Mouse (Mus musculus) C2C12 (cell line): ENCODE data around the gene Il13. TPM values are rescaled to one million over a fixed set of nuclear protein-coding genes. Genes with fewer than 3 reads are reported as not detected.

Source experiments
- H3K27me3 ChIP-seq: one replicate; pipeline ENCODE4 v1.6.1; 2011; ENCODE audit not compliant: control insufficient read depth, insufficient read depth, insufficient read length
- H3K36me3 ChIP-seq: one replicate; pipeline ENCODE4 v1.6.1; 2011; ENCODE audit not compliant: control insufficient read depth, insufficient read depth
- H3K4me3 ChIP-seq: one replicate; pipeline ENCODE4 v1.5.1; 2011; ENCODE audit warnings: mild to moderate bottlenecking, control low read depth; ENCODE audit not compliant: poor library complexity, insufficient read depth, severe bottlenecking
- H3K79me2 ChIP-seq: one replicate; pipeline ENCODE4 v1.6.1; 2011; ENCODE audit not compliant: control insufficient read depth, insufficient read depth
- H3K79me3 ChIP-seq: one replicate; pipeline ENCODE4 v1.6.1; 2011; ENCODE audit warnings: low read depth, control low read depth
- H3ac ChIP-seq: one replicate; pipeline ENCODE3; 2011; ENCODE audit warnings: low read depth; ENCODE audit not compliant: control insufficient read depth, insufficient read length
- CEBPB ChIP-seq: IDR thresholded peaks from one replicate; pipeline ENCODE4 v1.6.1; 2011; ENCODE audit warnings: low read depth, mild to moderate bottlenecking, control low read depth, moderate library complexity
- CTCF ChIP-seq: IDR thresholded peaks from one replicate; pipeline ENCODE4 v1.5.1; 2011; ENCODE audit not compliant: control insufficient read depth, insufficient read depth, insufficient read length
- FOSL1 ChIP-seq: IDR thresholded peaks from one replicate; pipeline ENCODE4 v1.8.0; 2011; ENCODE audit warnings: mild to moderate bottlenecking, low read length; ENCODE audit not compliant: poor library complexity, insufficient read depth, severe bottlenecking
- MAX ChIP-seq: IDR thresholded peaks from one replicate; pipeline ENCODE4 v1.6.1; 2011; ENCODE audit warnings: mild to moderate bottlenecking, control low read depth
- MYOD1 ChIP-seq: IDR thresholded peaks from one replicate; pipeline ENCODE4 v1.6.1; 2011; ENCODE audit warnings: low read depth; ENCODE audit not compliant: control insufficient read depth, insufficient read length
- MYOG ChIP-seq: IDR thresholded peaks from one replicate; pipeline ENCODE4 v1.6.1; 2011; ENCODE audit not compliant: control insufficient read depth, insufficient read length; ENCODE audit errors: extremely low read depth
- USF1 ChIP-seq: IDR thresholded peaks from one replicate; pipeline ENCODE4 v1.6.1; 2011; ENCODE audit warnings: low read depth, mild to moderate bottlenecking, control low read depth, moderate library complexity
- polyA plus RNA-seq: library from polyadenylated mRNA; unstranded; fragments of >200 nt; fragmentation: generic; extraction: Trizol; gene quantifications from one replicate; pipeline ENCODE4 v1.2.1, GENCODE M21; 2012; ENCODE audit warnings: missing spikeins

The Il13 gene
- polyA plus RNA-seq, 1 experiment = not detected

GRCm38 (mm10) chr11:53621582-53622439 is 12.7 kb downstream of the Il13 start:
- no peaks in the 10 kb centered on the region for H3K79me3 ChIP-seq

GRCm38 (mm10) chr11:53620094-53620493 is 14.4 kb downstream of the Il13 start:
- Histone ChIP-seq H3ac (no peak overlapping the region), H3K27me3 (peaks cover 22% of the 10 kb centered on the region), H3K79me2 (no peaks in the 10 kb centered on the region), H3K36me3 (no peaks in the 10 kb centered on the region), H3K79me3 (no peaks in the 10 kb centered on the region), H3K4me3 (no peak overlapping the region)
- no peak for TF ChIP-seq USF1
- TF ChIP-seq MAX = no peak
- TF ChIP-seq CTCF = no peak
- no peak for TF ChIP-seq CEBPB

More at GRCm38 (mm10) chr11:53621582-53622439, 12.7 kb downstream of the Il13 start:
- Histone ChIP-seq H3K36me3 (no peaks in the 10 kb centered on the region), H3K27me3 (peaks cover 9% of the 10 kb centered on the region), H3K79me2 (no peaks in the 10 kb centered on the region), H3ac (no peak overlapping the region), H3K4me3 (no peak overlapping the region)
- TF ChIP-seq MYOG (no peak), CEBPB (no peak), CTCF (no peak), MYOD1 (no peak), FOSL1 (no peak), MAX (no peak), USF1 (no peak)

GRCm38 (mm10) chr11:53619428-53619827 is 15.1 kb downstream of the Il13 start:
- Histone ChIP-seq H3ac (no peak overlapping the region), H3K36me3 (no peaks in the 10 kb centered on the region), H3K27me3 (peaks cover 22% of the 10 kb centered on the region), H3K79me3 (no peaks in the 10 kb centered on the region), H3K79me2 (no peaks in the 10 kb centered on the region), H3K4me3 (no peak overlapping the region)
- TF ChIP-seq USF1 (no peak), CTCF (no peak), FOSL1 (no peak), MAX (no peak), MYOG (no peak), CEBPB (no peak), MYOD1 (no peak)

GRCm38 (mm10) chr11:53618619-53619198 is 15.8 kb downstream of the Il13 start, which contains the start of gene Il4:
Gene Il4 (minus strand): TSS chr11:53618669.
- Histone ChIP-seq H3K27me3 (peaks cover 22% of the 10 kb centered on the region), H3ac (no peak within 1 kb of the TSS), H3K36me3 (no peaks in the 10 kb centered on the region), H3K4me3 (no peak within 1 kb of the TSS), H3K79me3 (no peaks in the 10 kb centered on the region), H3K79me2 (no peaks in the 10 kb centered on the region)
- TF ChIP-seq MYOG (no peak), FOSL1 (no peak), CTCF (no peak)

GRCm38 (mm10) chr11:53617562-53618109 is 16.9 kb downstream of the Il13 start:
- Histone ChIP-seq H3K79me3 (no peaks in the 10 kb centered on the region), H3K36me3 (no peaks in the 10 kb centered on the region), H3K79me2 (no peaks in the 10 kb centered on the region), H3ac (no peak overlapping the region), H3K27me3 (peaks cover 22% of the 10 kb centered on the region), H3K4me3 (no peak overlapping the region)
- TF ChIP-seq MAX (no peak), MYOD1 (no peak), CEBPB (no peak), MYOG (no peak), USF1 (no peak), FOSL1 (no peak), CTCF (no peak)

GRCm38 (mm10) chr11:53616748-53617558 is 17.5 kb downstream of the Il13 start:
- TF ChIP-seq FOSL1 = no peak
- Histone ChIP-seq H3K79me2 (no peaks in the 10 kb centered on the region), H3K27me3 (peaks cover 22% of the 10 kb centered on the region), H3K4me3 (no peak overlapping the region), H3ac (no peak overlapping the region), H3K36me3 (no peaks in the 10 kb centered on the region), H3K79me3 (no peaks in the 10 kb centered on the region)
